Mouse (Mus musculus) urinary bladder, adult 18-20 months (tissue): ENCODE results near the gene Gm12169.
"Not testable (repeated sequence)": the region's sequence is repeated elsewhere in the genome, so short reads cannot be mapped to it uniquely, and the experiment has no call there.

Experiments used
- DNase-seq, 2 experiments: peaks; one replicate each; pipeline ENCODE4 v3.0.0; 2022; ENCODE audit warnings: low spot score in 2 of 2, mixed read lengths in 2 of 2

Gene Gm12169

GRCm38 (mm10) chr11:46523912-46524311, at the start of gene Gm12169:
Gene Gm12169, plus strand, starts transcription at chr11:46524212.
- DNase-seq = no peak

GRCm38 (mm10) chr11:46474220-46474619, 49.8 kb upstream of the Gm12169 start:
- no peak for DNase-seq

- DNase-seq = no peak
Observed at GRCm38 (mm10) chr11:46479311-46479710, 44.7 kb upstream of the Gm12169 start.

GRCm38 (mm10) chr11:46480517-46480916, 43.5 kb upstream of the Gm12169 start:
- no peak for DNase-seq

GRCm38 (mm10) chr11:46488231-46488630, 35.8 kb upstream of the Gm12169 start:
- DNase-seq = no peak

GRCm38 (mm10) chr11:46488650-46489049, 35.4 kb upstream of the Gm12169 start:
- DNase-seq = no peak

- DNase-seq = no peak
Observed at GRCm38 (mm10) chr11:46507146-46507545, 16.9 kb upstream of the Gm12169 start.

- no peak for DNase-seq
Observed at GRCm38 (mm10) chr11:46509900-46510299, 14.1 kb upstream of the Gm12169 start.

GRCm38 (mm10) chr11:46521341-46521740, 2.7 kb upstream of the Gm12169 start:
- DNase-seq = not testable (repeated sequence)

GRCm38 (mm10) chr11:46522719-46523118, 1.3 kb upstream of the Gm12169 start:
- DNase-seq = no peak

- no peak for DNase-seq
Observed at GRCm38 (mm10) chr11:46530149-46530548, 6.1 kb downstream of the Gm12169 start.

GRCm38 (mm10) chr11:46536978-46537377, 13.0 kb downstream of the Gm12169 start:
- no peak for DNase-seq

GRCm38 (mm10) chr11:46543530-46543929, 19.5 kb downstream of the Gm12169 start:
- DNase-seq = no peak

- DNase-seq = no peak
Observed at GRCm38 (mm10) chr11:46549721-46550120, 25.7 kb downstream of the Gm12169 start.

- DNase-seq = no peak
Observed at GRCm38 (mm10) chr11:46552741-46553140, 28.7 kb downstream of the Gm12169 start.

GRCm38 (mm10) chr11:46561096-46561495, 37.1 kb downstream of the Gm12169 start:
- no peak for DNase-seq

- DNase-seq = no peak
Observed at GRCm38 (mm10) chr11:46564671-46565070, 40.7 kb downstream of the Gm12169 start.

GRCm38 (mm10) chr11:46565967-46566366, 42.0 kb downstream of the Gm12169 start:
- DNase-seq = no peak

GRCm38 (mm10) chr11:46569107-46569506, 45.1 kb downstream of the Gm12169 start:
- DNase-seq = no peak

- DNase-seq = no peak
Observed at GRCm38 (mm10) chr11:46571327-46571726, 47.3 kb downstream of the Gm12169 start, which contains the start of gene BC053393. Gene BC053393, plus strand, starts transcription at chr11:46571536.

- no peak for DNase-seq
Observed at GRCm38 (mm10) chr11:46578771-46579281, 54.8 kb downstream of the Gm12169 start.

GRCm38 (mm10) chr11:46580428-46580827, 56.4 kb downstream of the Gm12169 start:
- no peak for DNase-seq

GRCm38 (mm10) chr11:46582741-46583140, 58.7 kb downstream of the Gm12169 start:
- no peak for DNase-seq
